Mouse (Mus musculus): ENCODE measurements at regions not wholly inside any gene's neighbourhood (a gene's known extent, or its start where the extent isn't known, plus 50 kb on each side); places are given as distances from the start of the nearest gene placed in this dataset.

GRCm38 (mm10) chr5:91826636-91827035, 136.2 kb downstream of the Rchy1 start:
- no peak for DNase-seq

GRCm38 (mm10) chr5:91822844-91823576, 139.9 kb downstream of the Rchy1 start:
- no peak for DNase-seq

- DNase-seq: no peak
Observed at GRCm38 (mm10) chr5:91818800-91819199, 144.1 kb downstream of the Rchy1 start.

- DNase-seq: no peak
Observed at GRCm38 (mm10) chr5:91818195-91818594, 144.7 kb downstream of the Rchy1 start.

GRCm38 (mm10) chr5:91816376-91816950, 146.4 kb downstream of the Rchy1 start:
- DNase-seq: no peak

- DNase-seq: no peak
Observed at GRCm38 (mm10) chr5:91814956-91815355, 147.9 kb downstream of the Rchy1 start.

- DNase-seq: no peak
Observed at GRCm38 (mm10) chr5:91814417-91814762, 148.5 kb downstream of the Rchy1 start.

- no peak for DNase-seq
Observed at GRCm38 (mm10) chr5:91813547-91814416, 149.1 kb downstream of the Rchy1 start.

GRCm38 (mm10) chr5:91807070-91808065, 155.5 kb downstream of the Rchy1 start:
- DNase-seq: no peak

- DNase-seq: no peak
Observed at GRCm38 (mm10) chr5:91801297-91801980, 161.4 kb downstream of the Rchy1 start.

GRCm38 (mm10) chr5:91797362-91797761, 165.5 kb downstream of the Rchy1 start:
- no peak for DNase-seq

GRCm38 (mm10) chr5:91792732-91793131, 170.1 kb downstream of the Rchy1 start:
- no peak for DNase-seq

- no peak for DNase-seq
Observed at GRCm38 (mm10) chr5:91790412-91790811, 172.5 kb downstream of the Rchy1 start.

GRCm38 (mm10) chr5:91783966-91784365, 178.9 kb downstream of the Rchy1 start:
- no peak for DNase-seq

GRCm38 (mm10) chr5:91776971-91777370, 185.9 kb downstream of the Rchy1 start:
- DNase-seq: no peak

GRCm38 (mm10) chr5:91774065-91774464, 188.8 kb downstream of the Rchy1 start:
- DNase-seq: no peak

GRCm38 (mm10) chr5:91767886-91768285, 195.0 kb downstream of the Rchy1 start:
- no peak for DNase-seq

GRCm38 (mm10) chr5:91767060-91767459, 195.8 kb downstream of the Rchy1 start:
- DNase-seq: no peak

GRCm38 (mm10) chr5:91764621-91765020, 198.2 kb downstream of the Rchy1 start:
- no peak for DNase-seq

GRCm38 (mm10) chr5:91762589-91762988, 200.3 kb downstream of the Rchy1 start:
- no peak for DNase-seq

GRCm38 (mm10) chr5:91755958-91756357, 206.9 kb downstream of the Rchy1 start:
- DNase-seq: no peak
